Mouse (Mus musculus): ENCODE measurements around the gene Cyp2w1. TPM values are rescaled to one million over a fixed set of nuclear protein-coding genes. Genes with fewer than 3 reads are reported as not detected.

Cyp2w1 gene
- polyA plus RNA-seq, 1 experiment = 0.83 TPM

DNA sequence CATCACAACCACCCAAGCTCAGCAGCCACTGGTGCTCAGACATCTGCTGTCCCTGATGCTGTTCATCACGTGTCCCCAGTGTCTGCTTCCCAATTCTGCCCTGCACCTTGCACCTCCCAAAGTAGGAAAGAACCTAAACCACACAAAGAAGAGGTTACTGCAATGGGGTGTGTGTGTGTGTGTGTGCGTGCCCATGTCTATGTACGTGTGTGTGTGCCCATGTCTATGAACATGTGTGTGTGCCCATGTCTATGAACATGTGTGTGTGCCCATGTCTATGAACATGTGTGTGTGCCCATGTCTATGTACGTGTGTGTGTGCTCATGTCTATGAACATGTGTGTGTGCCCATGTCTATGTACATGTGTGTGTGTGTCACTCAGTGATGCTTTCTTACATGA, 43.1 kb downstream of the Cyp2w1 start:
- WGBS = 85% methylated on average over 4 of the region's 4 CpGs

DNA sequence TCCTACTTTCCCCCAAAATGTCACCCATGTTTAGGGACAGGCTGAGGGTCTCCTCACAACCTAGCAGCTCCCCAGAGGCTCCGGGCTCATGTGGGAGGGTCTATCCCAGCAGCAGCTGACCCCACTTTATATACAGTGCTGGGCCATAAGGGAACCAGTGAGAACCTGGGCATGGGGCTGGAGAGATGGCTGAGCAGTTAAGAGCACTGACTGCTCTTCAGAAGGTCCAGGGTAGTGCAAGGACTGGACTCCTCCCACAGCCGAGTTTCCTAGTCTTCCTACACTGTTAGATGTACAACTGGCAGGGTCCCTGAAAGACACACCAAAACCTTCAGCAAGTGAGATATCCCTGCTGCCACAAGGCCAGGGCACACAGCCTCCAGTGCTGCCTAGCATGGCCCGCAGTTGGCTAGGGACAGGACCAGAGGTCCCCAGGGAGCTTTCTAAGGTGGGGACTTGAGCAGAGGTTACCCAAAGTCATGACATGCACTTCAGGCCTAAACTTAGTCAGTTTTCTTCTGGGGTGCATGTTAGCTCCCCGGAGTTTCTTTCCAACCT, 45.0 kb downstream of the Cyp2w1 start:
- WGBS = 85% methylated on average over 4 of the region's 4 CpGs
- no peak for DNase-seq (ENCODE audit: low read depth, low spot score)

More for the DNA sequence above, 43.1 kb downstream of the Cyp2w1 start:
- no peak for DNase-seq (ENCODE audit: low read depth, low spot score)

DNA sequence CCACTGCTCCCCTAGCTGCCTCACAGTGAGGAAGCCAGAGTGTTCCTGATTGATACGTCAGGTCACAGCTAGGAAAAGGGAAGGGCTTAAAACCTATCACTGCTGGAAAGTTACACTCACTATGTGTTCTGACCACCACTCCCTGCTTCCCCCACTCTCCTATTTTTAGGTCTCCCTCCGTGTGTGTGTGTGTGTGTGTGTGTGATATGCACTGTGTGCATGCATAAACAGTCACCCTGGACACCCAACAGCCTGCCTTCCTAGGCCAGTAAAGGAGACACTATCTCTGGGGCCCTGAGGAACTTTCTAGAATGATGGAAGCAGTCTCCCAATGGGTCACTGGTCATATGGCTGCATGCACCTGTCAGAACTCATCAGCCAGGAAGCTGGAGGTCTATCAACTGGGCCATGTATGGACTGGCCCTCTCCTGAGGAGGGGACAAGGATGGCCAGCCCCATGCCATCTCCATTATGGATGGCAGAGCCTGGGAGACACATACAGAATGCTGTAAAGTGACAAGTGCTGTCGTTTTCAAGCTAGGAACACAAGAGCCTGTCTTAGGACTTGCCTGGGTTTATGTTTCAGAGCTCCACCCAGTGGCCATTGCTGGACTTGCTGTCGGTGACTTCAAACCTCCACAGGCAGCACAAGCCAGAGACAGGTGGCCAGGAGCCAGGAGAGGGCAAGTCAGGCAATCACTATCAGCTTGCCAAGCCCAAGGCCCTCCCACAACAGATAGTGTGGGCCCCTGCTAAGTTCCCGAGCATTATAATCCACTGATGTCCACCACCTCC, 45.7 kb downstream of the Cyp2w1 start:
- 34% methylated on average over 5 of the region's 5 CpGs for WGBS
- peak; percentile 89 for DNase-seq (ENCODE audit: low read depth, low spot score)

DNA sequence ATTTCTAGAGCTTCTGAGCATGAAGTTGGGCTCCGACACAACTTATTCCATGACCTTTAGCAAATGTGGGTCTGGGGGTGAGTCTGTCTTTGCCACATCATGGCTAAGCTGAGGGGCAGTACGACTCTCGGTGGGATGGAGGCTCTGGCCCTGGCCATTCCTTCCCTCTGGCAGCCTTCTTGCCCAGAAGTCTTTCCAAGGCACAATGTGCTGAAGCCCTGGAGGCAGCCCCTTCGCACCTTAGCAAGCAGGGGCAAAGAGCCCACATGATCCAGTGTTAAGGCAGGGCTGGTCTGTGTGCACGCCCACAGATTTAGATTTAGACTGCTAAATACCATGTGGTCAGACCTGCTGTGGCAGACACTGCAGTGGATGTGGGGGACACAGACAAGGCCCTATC, 46.4 kb downstream of the Cyp2w1 start:
- WGBS = 64% methylated on average over 5 of the region's 5 CpGs
- no peak for DNase-seq (ENCODE audit: low read depth, low spot score)

DNA sequence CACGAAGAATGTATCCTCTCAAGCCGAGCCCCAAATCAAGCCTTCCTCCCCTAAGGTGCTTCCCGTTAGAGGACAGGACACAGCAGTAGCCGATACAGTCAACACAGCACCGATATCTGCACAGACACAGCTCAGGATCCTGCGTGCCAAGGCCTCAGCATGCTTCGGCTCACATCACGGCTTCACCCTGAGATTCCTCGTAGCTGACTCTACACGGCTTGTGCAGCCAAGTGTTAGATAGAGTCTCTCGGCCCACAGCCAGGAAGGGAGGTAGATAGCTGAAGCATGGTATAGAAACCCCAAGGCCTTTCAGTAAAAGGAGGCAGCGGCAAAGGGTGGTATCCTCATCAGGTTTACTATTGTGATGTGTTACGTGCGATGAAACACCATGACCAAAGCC, 47.6 kb downstream of the Cyp2w1 start:
- DNase-seq (ENCODE audit: low read depth, low spot score) = no peak
- WGBS = 88% methylated on average over 14 of the region's 14 CpGs

DNA sequence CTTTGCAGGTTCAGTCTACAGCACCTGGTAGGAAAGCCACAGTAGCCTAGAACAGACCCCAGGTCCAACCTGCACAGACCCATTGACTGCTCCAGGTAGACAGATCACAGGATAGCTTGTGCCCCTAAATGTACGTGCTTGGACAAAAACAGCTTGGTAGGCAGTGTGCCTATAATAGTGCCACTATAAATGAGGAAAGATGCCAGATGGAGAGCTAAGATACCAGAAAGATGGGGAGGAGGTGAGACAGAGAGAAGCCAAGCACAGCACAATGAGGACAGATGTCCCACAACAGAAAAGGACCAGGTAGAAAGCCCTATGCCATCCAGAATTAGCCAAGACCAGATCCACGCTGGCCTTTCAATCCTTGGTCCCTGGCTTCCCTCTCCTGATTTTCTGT, 49.7 kb downstream of the Cyp2w1 start:
- 99% methylated on average over 2 of the region's 2 CpGs for WGBS
- DNase-seq (ENCODE audit: low read depth, low spot score) = no peak

DNA sequence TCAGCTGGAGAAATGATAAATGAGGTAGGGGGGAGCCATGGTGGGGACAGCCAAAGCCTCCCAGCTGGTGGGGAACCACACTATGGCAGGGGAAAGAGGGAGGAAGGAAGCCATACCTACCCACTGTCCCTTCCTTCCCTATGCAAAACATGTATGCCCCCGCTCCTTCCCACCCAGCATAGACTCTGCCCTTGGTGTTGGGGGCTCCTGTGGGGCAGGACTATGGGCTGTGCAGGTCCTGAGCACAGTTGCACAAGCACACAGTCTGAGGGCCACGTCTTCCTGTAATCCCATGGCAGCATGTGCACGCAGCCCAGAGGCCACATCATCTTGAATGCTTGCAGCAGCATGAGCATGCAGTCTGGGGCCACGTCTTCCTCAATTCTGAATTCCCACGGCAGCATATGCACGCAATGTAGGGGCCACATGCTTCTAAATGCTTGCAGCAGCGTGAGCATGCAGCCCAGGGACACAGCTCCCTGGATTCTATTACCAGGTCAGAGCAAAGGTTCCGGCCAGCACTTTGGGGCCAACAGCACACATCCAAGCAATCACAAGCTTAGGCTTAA, 51.4 kb downstream of the Cyp2w1 start:
- WGBS = 87% methylated on average over 8 of the region's 8 CpGs
- no peak for DNase-seq (ENCODE audit: low read depth, low spot score)

DNA sequence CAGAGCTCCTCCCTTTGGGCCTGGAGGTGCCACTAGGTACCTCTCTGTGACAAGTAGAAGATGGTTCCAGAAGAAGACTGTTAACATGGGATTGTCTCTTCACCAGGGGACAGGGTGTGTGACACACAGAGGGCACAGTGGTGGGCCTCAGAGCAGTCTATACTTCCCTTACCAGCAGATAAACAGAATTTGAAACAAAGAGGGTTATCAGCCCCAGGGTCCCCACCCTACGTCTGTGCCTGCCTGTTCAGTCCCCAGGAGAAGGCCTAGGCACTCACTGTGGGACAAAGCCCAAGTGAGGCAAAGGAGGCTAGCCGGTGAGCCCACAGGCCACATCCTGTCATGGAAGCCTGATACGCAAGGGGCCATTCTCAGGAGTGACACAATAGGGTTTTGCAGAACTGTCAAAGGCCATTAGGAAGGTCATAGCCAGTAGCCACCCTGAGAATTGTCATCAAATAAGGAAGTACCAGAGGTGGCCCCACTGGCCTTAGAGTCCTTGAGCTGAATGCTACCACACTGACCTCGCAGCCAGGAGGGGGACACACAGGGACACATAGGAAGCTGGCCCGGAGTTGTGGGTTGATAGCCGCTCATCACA, 52.5 kb downstream of the Cyp2w1 start, which contains the start of gene C130050O18Rik:
Gene C130050O18Rik (plus strand): TSS at position 480 of the 601 bp plus-strand sequence.
- WGBS = 86% methylated on average over 6 of the region's 6 CpGs
- no peak for DNase-seq (ENCODE audit: low read depth, low spot score)

DNA sequence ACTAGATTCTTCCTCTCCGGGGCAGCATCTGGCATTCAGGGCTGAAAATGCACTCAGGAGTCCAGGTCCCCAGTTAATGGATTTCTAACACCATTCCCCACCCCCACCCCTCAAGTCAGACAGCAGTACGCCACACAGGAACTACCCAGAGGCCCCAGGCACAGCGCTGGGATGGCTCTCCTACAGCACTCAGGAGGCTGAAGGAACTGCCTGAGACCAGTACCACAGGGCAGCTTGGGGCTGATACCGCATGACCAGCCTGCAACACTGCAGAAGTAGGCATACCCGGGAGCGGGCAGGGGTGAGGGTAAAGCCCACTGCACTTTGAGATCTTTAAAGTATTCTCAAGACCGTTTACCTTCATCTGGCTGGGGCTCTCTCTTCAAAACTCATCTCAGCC, 53.1 kb downstream of the Cyp2w1 start:
- DNase-seq (ENCODE audit: low read depth, low spot score) = no peak
- 76% methylated on average over 7 of the region's 7 CpGs for WGBS

DNA sequence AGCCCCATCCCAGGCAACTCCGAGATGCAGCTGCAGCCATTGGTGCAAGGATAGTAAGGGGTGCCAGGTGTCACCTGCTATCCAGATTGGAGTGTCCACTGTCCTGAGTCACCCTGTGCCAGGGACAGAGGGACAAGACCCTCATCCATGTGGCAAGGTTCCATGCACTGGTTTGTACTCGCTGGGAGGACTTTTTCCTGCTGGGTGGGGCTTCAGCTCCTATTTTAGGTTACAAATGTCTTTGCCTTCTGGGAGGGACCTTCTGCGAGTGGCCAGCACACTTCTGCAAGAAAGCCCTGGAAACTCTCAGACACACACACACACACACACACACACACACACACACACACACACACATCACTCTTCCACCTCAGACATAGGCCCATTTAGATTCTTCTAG, 53.5 kb downstream of the Cyp2w1 start:
- DNase-seq (ENCODE audit: low read depth, low spot score) = no peak
- WGBS = 68% methylated on average over 3 of the region's 3 CpGs

Other genes starting within 250 kb of the Cyp2w1 start
- 4.7 and 6.0 TPM in 2 replicates for gene Prkar1b, start 202.6 kb upstream of the Cyp2w1 start, polyA plus RNA-seq (2012; rRNA removed)
- gene Dnaaf5, start 202.4 kb upstream of the Cyp2w1 start, polyA plus RNA-seq (2012; rRNA removed) = 9.7 and 13.3 TPM in 2 replicates
- gene Sun1, start 152.0 kb upstream of the Cyp2w1 start, polyA plus RNA-seq (2012; rRNA removed) = 25.0 and 41.5 TPM in 2 replicates
- gene Get4, start 100.3 kb upstream of the Cyp2w1 start, polyA plus RNA-seq (2012; rRNA removed) = 66.2 and 87.5 TPM in 2 replicates
- gene Adap1, start 27.0 kb upstream of the Cyp2w1 start, polyA plus RNA-seq (2012; rRNA removed) = 132 and 167 TPM in 2 replicates
- 98.4 and 111 TPM in 2 replicates for gene Cox19, start 1.2 kb upstream of the Cyp2w1 start, polyA plus RNA-seq (2012; rRNA removed)
- 4.4 and 5.8 TPM in 2 replicates for gene Gpr146, start 25.1 kb downstream of the Cyp2w1 start, polyA plus RNA-seq (2012; rRNA removed)
- 2.9 and 4.6 TPM in 2 replicates for gene C130050O18Rik, start 52.7 kb downstream of the Cyp2w1 start, polyA plus RNA-seq (2012; rRNA removed)
- 0.93 and 1.7 TPM in 2 replicates for gene Gper1, start 70.5 kb downstream of the Cyp2w1 start, polyA plus RNA-seq (2012; rRNA removed)
- gene 3110082I17Rik, start 107.9 kb downstream of the Cyp2w1 start, polyA plus RNA-seq (2012; rRNA removed) = 8.7 TPM in 2 replicates
- gene Zfand2a, start 131.9 kb downstream of the Cyp2w1 start, polyA plus RNA-seq (2012; rRNA removed) = 11.9 and 16.0 TPM in 2 replicates
- gene Uncx, start 190.9 kb downstream of the Cyp2w1 start, polyA plus RNA-seq (2012; rRNA removed) = not detected in 2 replicates